Mouse (Mus musculus) lung, postnatal 25 days (tissue): ENCODE results near the gene Smarcb1.

ENCODE experiments used
- DNase-seq: peaks from one replicate; pipeline ENCODE4 v3.0.0; 2022; ENCODE audit warnings: low spot score

Gene Smarcb1

GRCm38 (mm10) chr10:75856155-75856907 is 65.1 kb downstream of the Smarcb1 start:
- DNase-seq, result no peak

- no peak for DNase-seq
These were observed 65.9 kb downstream of the Smarcb1 start for GRCm38 (mm10) chr10:75855416-75855981.

GRCm38 (mm10) chr10:75854791-75855190 is 66.6 kb downstream of the Smarcb1 start:
- no peak for DNase-seq

GRCm38 (mm10) chr10:75854096-75854495 is 67.3 kb downstream of the Smarcb1 start:
- no peak for DNase-seq

- peak; percentile 89 for DNase-seq
These were observed 68.0 kb downstream of the Smarcb1 start for GRCm38 (mm10) chr10:75853452-75853851.

GRCm38 (mm10) chr10:75852539-75853125 is 68.8 kb downstream of the Smarcb1 start:
- no peak for DNase-seq

GRCm38 (mm10) chr10:75851681-75852080 is 69.7 kb downstream of the Smarcb1 start:
- no peak for DNase-seq

- no peak for DNase-seq
These were observed 70.3 kb downstream of the Smarcb1 start for GRCm38 (mm10) chr10:75851076-75851475.

- no peak for DNase-seq
These were observed 73.0 kb downstream of the Smarcb1 start for GRCm38 (mm10) chr10:75848382-75848781.
